In genomic region chr5:116289897-116290296, GRCm38 (mm10) we compare ENCODE assay signal across 9 mouse cellular contexts. TPM values are rescaled to one million over a fixed set of nuclear protein-coding genes. Genes with fewer than 3 reads are reported as not detected.
DNase-seq lines count a peak whose midpoint lies in the region; ATAC-seq and TF ChIP-seq lines count a peak whose summit lies in the region.
"Had no signal": no experiment of that assay in that cellular context is flagged by ENCODE, and none has a peak within 500 bp of the region (broad histone marks: within the 10 kb centered on the region; RNA-seq: fewer than 3 reads in every experiment).

No protein-coding gene starts in this region.

- no peaks in the 10 kb centered on the region for H3K9me3 ChIP-seq in liver, embryonic 11.5 days (ENCODE audit: control insufficient read depth, low read length)
- no peaks in the 10 kb centered on the region for H3K9me3 ChIP-seq in hindbrain, embryonic 13.5 days
- no peaks in the 10 kb centered on the region for H3K9me3 ChIP-seq in lung, embryonic 16.5 days (ENCODE audit: control insufficient read depth, low read length)
- H3K9me3 ChIP-seq in stomach, postnatal 0 days (ENCODE audit: control insufficient read depth, low read length) = no peaks in the 10 kb centered on the region

- H3K4me3 ChIP-seq in liver, embryonic 11.5 days (ENCODE audit: low read depth, low read length) = peak overlapping the region; percentile 10; the same call in 1 of the 2 replicates
- H3K4me3 ChIP-seq in hindbrain, embryonic 13.5 days = 0 out of 2 replicates have a peak overlapping the region, but pooled peaks have one; percentile 7
- H3K4me3 ChIP-seq in lung, embryonic 16.5 days (ENCODE audit: low read length) = 0 out of 2 replicates have a peak overlapping the region, but pooled peaks have one; percentile 9
- H3K4me3 ChIP-seq in stomach, postnatal 0 days (ENCODE audit: low read depth, low read length) = no peak overlapping the region
- H3K4me3 ChIP-seq: erythroblast, embryonic 14.5 days had no signal

- H3K27ac ChIP-seq in liver, embryonic 11.5 days (ENCODE audit: low read depth, low read length) = no peak overlapping the region
- peak overlapping the region; percentile 65 for H3K27ac ChIP-seq in hindbrain, embryonic 13.5 days
- H3K27ac ChIP-seq in lung, embryonic 16.5 days (ENCODE audit: low read length) = no peak overlapping the region
- H3K27ac ChIP-seq in stomach, postnatal 0 days (replicated peaks) = no peak overlapping the region

- TF ChIP-seq CTCF in stomach, postnatal 0 days (IDR thresholded peaks at IDR 0.05; ENCODE audit: low read depth) = no peak

- 4% methylated on average over 9 of the region's 9 CpGs for WGBS in liver, embryonic 11.5 days
- 3% methylated on average over 9 of the region's 9 CpGs for WGBS in hindbrain, embryonic 13.5 days
- WGBS in lung, embryonic 16.5 days = 9% methylated on average over 9 of the region's 9 CpGs
- WGBS in stomach, postnatal 0 days = 4% methylated on average over 9 of the region's 9 CpGs

- no peak for ATAC-seq in liver, embryonic 11.5 days (replicated peaks; ENCODE audit: low FRiP score)
- peak; percentile 71 for ATAC-seq in hindbrain, embryonic 13.5 days (ENCODE audit: low FRiP score)
- peak; percentile 65 for ATAC-seq in lung, embryonic 16.5 days (ENCODE audit: low read depth)
- ATAC-seq in stomach, postnatal 0 days (ENCODE audit: low FRiP score, low TSS enrichment) = no peak
- ATAC-seq in CD4-positive, CD25-positive, alpha-beta regulatory T cell, adult 4 months = no peak

- no peaks in the 10 kb centered on the region for H3K4me1 ChIP-seq in liver, embryonic 11.5 days (replicated peaks; ENCODE audit: control insufficient read depth, insufficient read depth, low read length)
- peaks cover 37% of the 10 kb centered on the region for H3K4me1 ChIP-seq in hindbrain, embryonic 13.5 days (replicated peaks)
- peaks cover 6% of the 10 kb centered on the region; the same call in 1 of the 2 replicates for H3K4me1 ChIP-seq in lung, embryonic 16.5 days (replicated peaks; ENCODE audit: control insufficient read depth, insufficient read depth, low read length)
- H3K4me1 ChIP-seq in stomach, postnatal 0 days (replicated peaks; ENCODE audit: control insufficient read depth, insufficient read depth) = peaks cover 3% of the 10 kb centered on the region; the same call in 1 of the 2 replicates

- no peak for TF ChIP-seq EP300 in stomach, postnatal 0 days (optimal IDR thresholded peaks at IDR 0.05)

- no peak for DNase-seq in liver, embryonic 11.5 days (ENCODE audit: low spot score)
- no peak for DNase-seq in liver
- no peak for DNase-seq in stomach, postnatal 0 days (ENCODE audit: low spot score)
- DNase-seq in layer of hippocampus, adult 9-11 months = no peak
- no peak for DNase-seq in layer of hippocampus, adult 18-20 months (ENCODE audit: low spot score in 2 of 2)

- no peaks in the 10 kb centered on the region for H3K27me3 ChIP-seq in liver, embryonic 11.5 days (replicated peaks; ENCODE audit: control insufficient read depth, insufficient read depth, low read length)
- no peaks in the 10 kb centered on the region for H3K27me3 ChIP-seq in hindbrain, embryonic 13.5 days
- H3K27me3 ChIP-seq in lung, embryonic 16.5 days (ENCODE audit: control insufficient read depth, insufficient read depth, low read depth, low read length) = no peaks in the 10 kb centered on the region
- H3K27me3 ChIP-seq in stomach, postnatal 0 days (ENCODE audit: control insufficient read depth, insufficient read depth, low read length) = no peaks in the 10 kb centered on the region

- no peak overlapping the region for H3K9ac ChIP-seq in liver, embryonic 11.5 days (ENCODE audit: low read depth, low read length)
- peak overlapping the region; percentile 46; the same call in 1 of the 2 replicates for H3K9ac ChIP-seq in hindbrain, embryonic 13.5 days
- H3K9ac ChIP-seq in lung, embryonic 16.5 days (ENCODE audit: low read length) = peak overlapping the region; percentile 28; the same call in 1 of the 2 replicates
- H3K9ac ChIP-seq in stomach, postnatal 0 days (ENCODE audit: low read length) = no peak overlapping the region

- H3K4me2 ChIP-seq in liver, embryonic 11.5 days = peak overlapping the region; percentile 48
- peak overlapping the region; percentile 40 for H3K4me2 ChIP-seq in hindbrain, embryonic 13.5 days
- H3K4me2 ChIP-seq in lung, embryonic 16.5 days (ENCODE audit: low read depth, low read length) = peak overlapping the region; percentile 49
- peak overlapping the region; percentile 36 for H3K4me2 ChIP-seq in stomach, postnatal 0 days (replicated peaks; ENCODE audit: low read depth)

- no peaks in the 10 kb centered on the region for H3K36me3 ChIP-seq in liver, embryonic 11.5 days (ENCODE audit: control insufficient read depth, insufficient read depth, low read length)
- no peaks in the 10 kb centered on the region for H3K36me3 ChIP-seq in hindbrain, embryonic 13.5 days
- H3K36me3 ChIP-seq in lung, embryonic 16.5 days (ENCODE audit: control insufficient read depth, insufficient read depth, low read length) = no peaks in the 10 kb centered on the region
- no peaks in the 10 kb centered on the region for H3K36me3 ChIP-seq in stomach, postnatal 0 days (ENCODE audit: control insufficient read depth, insufficient read depth, low read length)

RNA-seq across cellular contexts. Expression of gene Ccdc60, which starts 1.1 kb away (rescaled TPM):
- 0.25 and 0.31 TPM in 2 replicates for polyA plus RNA-seq in liver, embryonic 11.5 days (2014; fragmentation: Nextera tagmentation; extraction: Ambion mirVana)
- polyA plus RNA-seq in hindbrain, embryonic 13.5 days (2015; fragmentation: Nextera tagmentation; extraction: Ambion mirVana) = 2.4 and 2.6 TPM in 2 replicates
- 2.4 and 2.5 TPM in 2 replicates for polyA plus RNA-seq in lung, embryonic 16.5 days (2015; fragmentation: Nextera tagmentation; extraction: Ambion mirVana)
- 1.3 and 1.4 TPM in 2 replicates for polyA plus RNA-seq in stomach, postnatal 0 days (2015; fragmentation: Nextera tagmentation; extraction: Ambion mirVana)
- under 1 TPM in 1 of 2 experiments, not detected in 1; 0.11 TPM for polyA plus RNA-seq in CD4-positive, CD25-positive, alpha-beta regulatory T cell, adult 4 months (2017; shearing (Covaris generic))
- under 1 TPM; 0.25 to 0.36 TPM for total RNA-seq in layer of hippocampus, adult 18-20 months (2021)
- polyA plus RNA-seq: erythroblast, embryonic 14.5 days had no signal

Comparison
In these comparisons a context has a peak if more than half of its experiments do, and no peak if none do; other contexts are left out.
1. ATAC-seq: peak in hindbrain, embryonic 13.5 days (single experiment) and lung, embryonic 16.5 days (single experiment); none in liver, embryonic 11.5 days (single experiment), stomach, postnatal 0 days (single experiment) and CD4-positive, CD25-positive, alpha-beta regulatory T cell, adult 4 months (single experiment).
2. H3K9ac ChIP-seq: peak in hindbrain, embryonic 13.5 days (single experiment) and lung, embryonic 16.5 days (single experiment); none in liver, embryonic 11.5 days (single experiment) and stomach, postnatal 0 days (single experiment).
3. Peak in every context shown above with its lines, with median percentiles within 50 percentile points of each other: H3K4me2 ChIP-seq.